Mouse (Mus musculus): ENCODE measurements around the gene Gm36176.

DNA sequence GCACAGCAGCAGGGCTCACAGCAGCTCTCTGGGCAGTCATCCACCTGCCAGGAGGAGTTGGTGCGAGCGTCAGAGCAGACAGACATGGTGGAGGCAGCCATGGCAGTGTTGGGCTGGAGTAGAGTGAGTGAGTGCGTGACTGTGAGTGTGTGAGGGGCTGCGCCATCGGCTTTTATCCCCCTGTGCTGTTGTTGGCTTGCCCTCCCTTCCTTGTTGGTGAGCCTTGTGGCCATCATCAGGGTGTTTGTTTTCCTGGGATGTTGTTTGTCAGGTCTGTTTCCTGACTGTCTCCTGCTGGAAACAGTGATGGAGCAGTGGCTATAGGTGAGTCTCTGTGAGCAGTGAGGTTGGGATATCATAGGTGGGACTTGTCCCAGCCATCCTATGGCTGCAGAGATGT, 34.9 kb upstream of the Gm36176 start, which contains the start of gene Gm9507:
- TF ChIP-seq CTCF (IDR thresholded peaks at IDR 0.05; ENCODE audit: low read depth) (no peak), EP300 (IDR thresholded peaks at IDR 0.05; ENCODE audit: low read depth) (no peak)

Data from heart, postnatal 0 days (tissue).